Mouse (Mus musculus): Measurements from ENCODE around the gene Pde4b.

Gene Pde4b

DNA sequence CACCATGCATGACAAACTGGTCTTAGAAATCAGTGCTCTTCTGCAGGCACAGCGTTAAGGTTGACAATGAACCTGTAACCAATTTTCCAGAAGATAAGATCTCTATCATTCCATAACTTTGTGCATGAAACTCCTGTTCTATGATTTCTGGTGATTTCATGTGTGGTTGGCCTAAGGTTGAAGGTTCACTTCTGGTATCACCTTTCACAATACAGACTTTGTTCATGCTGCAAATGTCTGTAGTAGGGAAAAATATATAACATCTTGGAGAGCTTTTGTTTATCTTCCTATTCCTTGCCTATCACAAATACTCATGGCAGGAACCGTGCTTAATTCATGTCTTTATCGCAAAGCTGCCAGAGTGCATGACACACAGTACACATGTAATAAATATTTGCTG is 319.5 kb downstream of the Pde4b start:
- no peak for DNase-seq (ENCODE audit: low spot score)

DNA sequence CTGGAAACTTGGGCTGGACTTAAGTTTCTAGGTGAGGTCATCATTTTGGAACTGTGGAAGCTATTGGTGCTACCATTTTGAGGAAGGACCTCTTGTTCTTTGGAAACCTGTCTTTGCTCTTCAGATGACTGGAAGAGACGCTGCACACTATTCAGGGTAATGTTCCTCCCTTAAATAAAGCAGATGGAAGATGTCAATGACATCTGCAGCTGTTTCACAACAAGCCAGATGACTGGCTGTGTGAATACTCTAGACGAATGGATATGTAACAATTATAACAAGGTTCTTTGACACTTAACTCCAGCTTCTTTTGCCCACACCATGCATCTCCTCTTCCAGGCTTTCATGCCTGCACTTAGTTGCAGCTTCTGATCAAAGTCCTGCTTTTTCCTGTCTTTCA is 320.8 kb downstream of the Pde4b start:
- DNase-seq (ENCODE audit: low spot score), result no peak

GRCm38 (mm10) chr4:102408938-102409337 is 321.6 kb downstream of the Pde4b start:
- DNase-seq (ENCODE audit: low spot score), result no peak

DNA sequence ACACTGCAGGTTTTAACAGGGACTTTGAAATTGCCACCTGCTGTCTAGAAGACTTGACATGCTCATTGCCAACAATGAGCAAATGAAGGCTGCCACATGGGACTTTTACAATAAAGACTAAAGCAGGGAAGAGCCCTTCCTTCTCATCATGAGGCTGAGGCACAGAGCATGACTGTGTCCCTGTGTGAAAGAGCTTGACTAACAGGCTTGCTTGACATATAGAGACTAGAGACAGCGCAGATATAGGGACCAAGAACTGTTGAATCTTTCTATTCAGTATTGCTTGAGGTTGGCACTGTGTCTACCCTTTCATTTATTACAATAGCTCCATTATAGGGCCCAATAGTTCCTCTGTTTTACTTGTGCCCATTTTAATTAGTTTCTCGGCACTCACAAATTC is 325.8 kb downstream of the Pde4b start:
- DNase-seq (ENCODE audit: low spot score), result no peak

GRCm38 (mm10) chr4:102413794-102414193 is 326.5 kb downstream of the Pde4b start:
- no peak for DNase-seq (ENCODE audit: low spot score)

DNA sequence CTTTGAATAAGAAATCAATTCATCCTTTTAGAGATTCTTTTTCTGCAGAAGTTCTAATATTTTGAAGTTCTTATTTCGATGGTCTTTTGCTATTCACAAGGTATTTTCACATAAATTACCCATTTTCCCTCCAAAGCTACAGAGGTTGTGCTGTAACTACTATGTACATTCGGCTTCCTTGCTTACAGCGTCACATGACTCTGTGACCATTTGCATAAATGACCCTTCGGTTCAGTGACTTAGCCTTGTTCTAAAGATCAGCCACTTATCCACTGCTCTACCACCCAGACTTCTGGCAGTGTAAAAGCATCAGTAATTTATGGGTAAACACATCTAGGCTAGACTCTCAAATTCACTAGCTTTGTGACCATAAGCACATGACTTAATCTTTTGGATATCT is 327.3 kb downstream of the Pde4b start:
- DNase-seq (ENCODE audit: low spot score), result no peak

GRCm38 (mm10) chr4:102420794-102421397 is 333.6 kb downstream of the Pde4b start:
- DNase-seq (ENCODE audit: low spot score), result no peak

GRCm38 (mm10) chr4:102421398-102421859 is 334.1 kb downstream of the Pde4b start:
- no peak for DNase-seq (ENCODE audit: low spot score)

DNA sequence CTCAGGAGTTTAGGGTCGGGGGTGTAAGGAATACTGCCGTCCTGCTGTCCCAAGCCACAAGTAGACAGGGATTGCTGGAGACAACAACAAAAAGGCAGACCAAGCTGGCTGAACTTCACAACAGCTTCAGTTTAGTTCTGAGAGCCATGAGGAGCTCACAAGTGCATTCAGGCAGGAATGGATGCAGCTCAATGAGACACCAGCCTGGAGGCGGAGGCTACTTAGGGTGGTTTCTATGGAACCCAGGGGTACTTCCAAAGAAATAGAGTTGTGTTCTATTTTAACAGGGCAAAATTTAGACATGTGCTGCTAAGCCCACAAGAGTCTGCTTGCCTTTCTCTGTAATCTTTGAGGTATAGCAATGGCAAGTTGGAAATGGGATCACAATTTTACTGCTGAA is 336.8 kb downstream of the Pde4b start:
- no peak for DNase-seq (ENCODE audit: low spot score)

DNA sequence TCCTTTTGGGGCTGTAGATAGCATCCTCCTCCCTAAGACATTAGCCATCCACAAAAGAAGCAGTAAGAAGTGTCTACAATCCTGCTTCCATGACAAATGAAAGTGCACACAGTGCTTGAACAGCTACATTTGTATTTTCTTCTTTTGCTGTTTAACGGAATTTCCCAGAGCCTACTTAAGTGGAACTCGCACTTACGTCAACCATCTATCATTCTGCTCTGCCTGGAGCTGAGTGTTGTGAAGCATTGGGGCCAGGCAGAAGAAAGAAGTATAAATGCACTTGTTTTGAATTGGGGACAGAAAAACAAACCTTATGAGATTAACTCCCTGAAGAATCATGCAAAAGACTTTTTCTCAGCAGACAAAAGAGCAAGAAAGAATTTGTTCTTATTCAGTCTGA is 338.1 kb downstream of the Pde4b start:
- DNase-seq (ENCODE audit: low spot score), result no peak

GRCm38 (mm10) chr4:102429730-102430341 is 342.5 kb downstream of the Pde4b start:
- DNase-seq (ENCODE audit: low spot score), result no peak

DNA sequence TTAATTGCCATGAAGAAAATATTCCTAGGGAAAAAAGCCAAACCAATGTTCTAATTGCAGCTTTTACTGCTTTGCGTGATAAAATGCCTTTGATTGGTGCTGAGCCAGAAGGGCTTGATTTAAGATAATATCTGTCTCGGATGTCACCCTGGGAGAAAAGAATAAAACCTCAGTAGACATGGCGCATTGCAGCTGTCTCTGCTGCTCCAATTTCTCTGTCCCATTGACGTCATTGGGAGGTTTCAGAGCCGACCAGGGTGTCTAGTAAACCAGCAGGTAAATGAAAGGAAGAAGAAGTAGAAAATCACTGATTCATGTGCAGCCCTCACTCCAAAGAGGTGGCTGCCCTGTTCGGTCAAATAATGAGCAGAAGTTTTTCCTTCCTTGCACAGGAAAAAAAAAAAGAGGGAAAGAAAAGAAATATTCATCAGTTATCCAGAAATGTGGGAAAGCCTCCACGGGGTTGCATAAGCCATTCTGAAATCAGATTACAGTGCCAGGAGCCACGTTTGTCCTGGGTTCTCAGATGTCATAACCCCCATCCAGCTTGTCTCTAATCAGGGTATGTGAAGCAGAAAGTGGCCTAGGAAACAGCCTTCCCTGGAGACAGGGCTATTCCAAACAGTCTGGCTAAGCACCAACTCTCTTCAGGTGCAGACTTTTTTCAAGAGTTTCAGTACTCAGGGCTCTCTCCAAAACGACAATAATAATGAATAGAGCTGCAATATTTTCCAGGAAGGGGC is 344.9 kb downstream of the Pde4b start:
- DNase-seq (ENCODE audit: low spot score), result no peak

- DNase-seq (ENCODE audit: low spot score), result peak; percentile 42
These were observed 352.2 kb downstream of the Pde4b start for GRCm38 (mm10) chr4:102439401-102440118.

- no peak for DNase-seq (ENCODE audit: low spot score)
These were observed 352.8 kb downstream of the Pde4b start for GRCm38 (mm10) chr4:102440119-102440481.

- DNase-seq (ENCODE audit: low spot score), result no peak
These were observed 356.2 kb downstream of the Pde4b start for GRCm38 (mm10) chr4:102443533-102443932.

DNA sequence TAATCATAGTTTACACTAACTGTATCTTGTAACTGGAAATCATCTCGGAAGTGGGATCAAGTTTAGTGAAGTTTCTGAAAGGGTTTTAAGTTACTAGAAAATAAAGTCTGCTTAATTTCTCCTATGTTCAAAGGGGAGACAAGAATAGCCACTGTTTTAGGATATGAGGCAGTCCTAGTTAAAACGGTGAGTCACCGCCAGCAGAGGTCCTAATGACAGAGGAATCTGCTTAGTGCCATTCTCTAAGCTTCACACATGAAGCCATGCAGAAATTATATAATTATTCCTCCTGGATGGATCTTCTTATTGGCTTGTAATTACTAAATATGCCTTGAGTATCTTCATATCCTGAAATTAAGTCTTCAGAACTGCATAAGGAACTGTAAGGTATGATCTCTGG is 357.2 kb downstream of the Pde4b start:
- no peak for DNase-seq (ENCODE audit: low spot score)

DNA sequence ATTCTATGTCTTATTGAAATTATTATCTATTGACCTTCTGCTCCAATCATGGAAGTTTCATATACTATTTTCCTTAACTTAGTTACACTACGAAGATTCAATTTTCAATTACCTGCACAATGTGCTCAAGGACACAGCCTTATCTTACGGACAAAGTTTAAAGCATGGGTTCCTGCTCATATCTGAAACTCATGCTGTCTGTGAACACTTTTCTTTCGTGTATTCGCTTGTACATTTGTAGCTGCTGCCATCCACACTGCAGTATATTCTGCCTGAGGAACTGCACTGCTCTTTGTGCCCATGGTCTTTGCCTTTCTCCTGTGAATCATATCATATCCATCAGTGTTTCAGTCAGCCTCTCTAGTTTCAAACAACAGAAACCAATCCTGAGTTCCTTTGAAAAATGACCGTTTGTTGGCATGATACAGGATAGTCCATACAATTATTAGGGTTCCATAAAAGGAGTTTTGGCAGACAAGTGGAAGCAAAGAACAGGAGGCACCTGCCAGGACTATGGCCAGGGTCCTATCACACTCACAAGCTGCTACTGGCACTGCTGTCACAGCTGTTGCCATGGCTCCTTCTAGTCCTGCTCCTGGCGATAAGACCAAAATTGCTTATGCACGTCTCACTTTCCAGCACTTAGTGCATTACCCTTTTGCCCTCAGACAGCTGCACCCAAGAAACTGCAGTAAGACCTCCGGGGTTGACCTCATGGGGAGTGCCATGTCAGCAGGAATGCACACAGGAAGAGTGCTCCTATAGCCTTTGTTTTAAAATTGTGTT is 359.0 kb downstream of the Pde4b start:
- no peak for DNase-seq (ENCODE audit: low spot score)

- no peak for DNase-seq (ENCODE audit: low spot score)
These were observed 369.1 kb downstream of the Pde4b start for GRCm38 (mm10) chr4:102456426-102456825.

GRCm38 (mm10) chr4:102459216-102459999 is 372.1 kb downstream of the Pde4b start:
- DNase-seq (ENCODE audit: low spot score), result no peak

GRCm38 (mm10) chr4:102478104-102478503 is 390.8 kb downstream of the Pde4b start:
- DNase-seq (ENCODE audit: low spot score), result no peak

- DNase-seq (ENCODE audit: low spot score), result no peak
These were observed 391.5 kb downstream of the Pde4b start for GRCm38 (mm10) chr4:102478860-102479259.

Data from testis, postnatal 10 days (tissue).